Mouse (Mus musculus): Measurements from ENCODE around the gene Acot8. TPM values are rescaled to one million over a fixed set of nuclear protein-coding genes. Genes with fewer than 3 reads are reported as not detected.

The Acot8 gene
- total RNA-seq, 2 experiments from 2014 or later: 10.1 to 26.4 TPM

- no peak for ATAC-seq (replicated peaks; ENCODE audit: low FRiP score, low TSS enrichment, poor library complexity, severe bottlenecking)
Measured at GRCm38 (mm10) chr2:164762593-164762992, 42.1 kb downstream of the Acot8 start.

DNA sequence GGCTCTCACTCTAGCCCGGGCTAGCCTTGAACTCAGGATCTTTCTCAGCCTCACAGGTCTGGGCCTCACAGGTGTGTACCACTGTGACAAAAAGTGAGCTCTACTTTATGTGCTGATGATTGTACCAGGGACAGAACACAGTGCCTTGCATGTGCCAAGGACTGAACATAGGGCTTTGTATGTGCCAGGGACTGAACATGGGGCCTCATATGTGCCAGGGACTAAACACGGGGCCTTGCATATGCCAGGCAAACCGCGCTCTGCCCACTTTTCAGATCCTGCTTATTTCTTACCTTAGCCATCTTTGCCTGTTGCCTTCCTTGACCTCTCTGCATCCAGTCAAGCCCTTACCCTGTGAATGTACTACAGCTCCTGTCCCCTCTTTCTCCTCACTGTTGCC, 42.7 kb downstream of the Acot8 start:
- no peak for ATAC-seq (replicated peaks; ENCODE audit: low FRiP score, low TSS enrichment, poor library complexity, severe bottlenecking)

DNA sequence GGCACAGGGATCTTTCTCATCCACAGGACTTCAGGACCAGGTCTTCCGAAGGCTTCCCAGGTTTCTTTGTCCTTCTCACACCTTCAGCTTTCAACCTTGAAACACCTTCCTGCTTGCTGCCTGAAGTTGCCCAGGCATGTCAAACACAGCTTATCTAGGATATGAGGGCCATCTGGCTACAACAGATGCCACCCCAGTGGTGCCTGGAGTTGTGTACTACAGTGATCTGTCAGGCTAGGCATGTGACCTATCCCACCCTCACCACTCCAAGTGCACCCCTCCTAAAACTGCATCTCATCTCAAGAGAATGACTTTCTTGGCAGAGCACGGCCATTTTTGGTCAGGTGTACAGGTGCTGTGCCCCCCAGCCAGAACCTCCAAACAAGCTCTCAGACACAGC, 43.2 kb downstream of the Acot8 start:
- peak; percentile 85 for ATAC-seq (replicated peaks; ENCODE audit: low FRiP score, low TSS enrichment, poor library complexity, severe bottlenecking)

GRCm38 (mm10) chr2:164760059-164760833, 44.4 kb downstream of the Acot8 start:
- ATAC-seq (replicated peaks; ENCODE audit: low FRiP score, low TSS enrichment, poor library complexity, severe bottlenecking): peak; percentile 72

DNA sequence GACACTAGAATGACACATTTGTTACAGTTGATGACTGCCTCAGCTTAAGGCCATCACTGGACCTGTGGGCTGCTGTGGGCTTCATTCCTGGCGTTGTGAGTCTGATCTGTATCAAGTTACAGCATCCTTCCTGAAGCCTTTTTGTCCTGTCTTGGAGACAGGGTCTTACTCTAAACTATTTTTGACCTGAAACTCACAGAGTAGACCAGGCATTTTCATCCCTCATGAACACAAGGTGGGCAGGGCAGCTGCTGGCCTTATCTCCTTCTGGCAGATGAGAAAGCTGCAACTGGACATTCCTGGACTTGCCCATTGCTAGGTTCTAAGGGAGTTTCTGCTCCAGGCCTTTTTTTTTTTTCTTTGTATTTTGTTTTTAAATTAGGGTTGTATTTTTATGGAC, 46.0 kb downstream of the Acot8 start:
- no peak for ATAC-seq (replicated peaks; ENCODE audit: low FRiP score, low TSS enrichment, poor library complexity, severe bottlenecking)

GRCm38 (mm10) chr2:164757841-164758240, 46.8 kb downstream of the Acot8 start:
- no peak for ATAC-seq (replicated peaks; ENCODE audit: low FRiP score, low TSS enrichment, poor library complexity, severe bottlenecking)

DNA sequence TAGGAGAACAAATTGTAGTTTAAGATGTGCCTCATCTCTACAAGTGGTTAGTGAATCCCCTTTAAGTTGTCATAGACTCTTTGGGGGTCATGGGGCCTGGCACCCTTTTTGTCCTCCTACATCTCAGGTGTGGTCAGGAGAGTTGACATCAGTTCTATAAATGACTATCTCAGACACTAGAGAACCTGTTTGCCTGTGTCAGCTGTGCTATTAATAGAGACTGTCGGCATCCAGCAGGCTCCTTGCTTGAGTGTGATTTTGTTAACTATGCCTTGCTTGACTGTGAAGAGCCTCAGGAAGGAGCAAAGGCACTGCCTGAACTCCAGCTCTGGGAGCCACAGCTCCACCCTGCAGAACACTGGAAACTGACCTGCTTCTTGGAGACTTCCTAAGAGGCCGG, 49.9 kb downstream of the Acot8 start:
- ATAC-seq (replicated peaks; ENCODE audit: low FRiP score, low TSS enrichment, poor library complexity, severe bottlenecking): no peak

DNA sequence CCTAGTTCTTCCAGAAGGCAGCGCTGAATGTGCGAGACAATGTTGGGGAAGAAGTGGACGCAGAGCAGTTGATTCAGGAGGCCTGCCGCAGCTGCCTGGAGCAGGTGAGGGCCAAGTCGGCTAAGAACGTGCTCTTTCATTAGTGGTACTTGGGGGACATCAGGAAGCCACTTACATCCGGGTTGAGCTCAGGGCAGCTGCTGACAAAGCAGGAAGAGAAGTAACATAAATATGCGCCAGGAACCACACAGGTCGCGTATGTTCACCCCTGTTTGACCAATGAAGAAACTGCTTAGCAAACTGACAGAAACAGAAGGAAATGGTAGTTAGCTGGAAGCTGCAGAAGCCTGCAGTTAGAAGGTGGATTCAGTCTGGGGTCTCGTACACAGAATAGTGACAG, 50.6 kb downstream of the Acot8 start:
- ATAC-seq (replicated peaks; ENCODE audit: low FRiP score, low TSS enrichment, poor library complexity, severe bottlenecking): no peak

GRCm38 (mm10) chr2:164752454-164752853, 52.2 kb downstream of the Acot8 start:
- ATAC-seq (replicated peaks; ENCODE audit: low FRiP score, low TSS enrichment, poor library complexity, severe bottlenecking): no peak

DNA sequence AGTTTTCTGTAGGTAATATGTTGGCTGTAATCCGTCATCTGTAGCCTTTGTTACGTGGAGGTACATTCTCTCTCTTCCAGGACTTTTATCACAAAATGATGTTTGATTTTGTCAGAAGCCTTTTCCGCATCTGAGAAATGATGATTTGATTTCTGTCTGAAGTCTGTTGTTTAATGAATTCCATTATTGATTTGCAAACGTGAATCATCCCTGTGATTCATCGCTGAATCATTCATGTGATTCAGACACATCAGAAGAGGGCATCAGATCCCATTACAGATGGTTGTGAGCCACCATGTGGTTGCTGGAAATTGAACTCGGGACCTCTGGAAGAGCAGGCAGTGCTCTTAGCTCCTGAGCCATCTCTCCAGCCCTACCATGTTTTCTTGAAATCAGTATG, 55.7 kb downstream of the Acot8 start:
- no peak for ATAC-seq (replicated peaks; ENCODE audit: low FRiP score, low TSS enrichment, poor library complexity, severe bottlenecking)

GRCm38 (mm10) chr2:164748191-164748590, 56.5 kb downstream of the Acot8 start:
- no peak for ATAC-seq (replicated peaks; ENCODE audit: low FRiP score, low TSS enrichment, poor library complexity, severe bottlenecking)

GRCm38 (mm10) chr2:164746693-164747092, 58.0 kb downstream of the Acot8 start:
- ATAC-seq (replicated peaks; ENCODE audit: low FRiP score, low TSS enrichment, poor library complexity, severe bottlenecking): 0 out of 2 replicates have a peak, but pooled peaks have one; percentile 28

DNA sequence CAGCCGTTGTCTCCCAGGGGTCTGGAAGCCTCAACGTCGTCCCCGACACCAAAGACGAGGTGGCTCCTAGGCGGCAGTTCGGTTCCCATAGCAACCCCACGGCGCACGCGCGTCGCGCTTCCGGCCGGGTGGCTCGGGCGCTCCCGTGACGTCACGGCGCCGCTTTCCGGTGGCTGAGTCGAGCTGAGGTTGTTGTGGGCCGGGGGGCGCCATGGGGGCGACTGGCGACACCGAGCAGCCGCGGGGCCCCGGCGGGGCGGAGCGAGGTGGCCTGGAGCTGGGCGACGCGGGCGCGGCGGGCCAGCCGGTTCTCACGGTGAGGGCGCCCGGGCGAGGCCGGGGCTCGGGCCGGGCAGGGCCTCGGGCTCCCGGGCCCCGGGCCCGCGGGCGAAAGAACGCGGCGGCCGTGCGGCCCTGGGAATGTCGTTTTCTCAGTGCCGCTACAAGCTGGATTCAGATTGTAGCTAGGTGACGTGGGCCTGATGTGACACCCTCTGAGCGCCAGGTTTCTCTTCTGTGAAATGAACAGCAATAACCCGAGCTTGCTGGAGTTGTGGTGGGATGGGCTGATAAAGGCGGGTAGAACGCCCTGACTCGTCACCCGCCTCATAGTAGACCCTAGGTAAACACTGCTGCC, 58.7 kb downstream of the Acot8 start, which contains the start of the genes Wfdc3 and Dnttip1:
Wfdc3 (minus strand) TSS at position 89 of the 637 bp plus-strand sequence.
Dnttip1 (plus strand) TSS at position 141 of the 637 bp plus-strand sequence.
- peak; percentile 84 for ATAC-seq (replicated peaks; ENCODE audit: low FRiP score, low TSS enrichment, poor library complexity, severe bottlenecking)

DNA sequence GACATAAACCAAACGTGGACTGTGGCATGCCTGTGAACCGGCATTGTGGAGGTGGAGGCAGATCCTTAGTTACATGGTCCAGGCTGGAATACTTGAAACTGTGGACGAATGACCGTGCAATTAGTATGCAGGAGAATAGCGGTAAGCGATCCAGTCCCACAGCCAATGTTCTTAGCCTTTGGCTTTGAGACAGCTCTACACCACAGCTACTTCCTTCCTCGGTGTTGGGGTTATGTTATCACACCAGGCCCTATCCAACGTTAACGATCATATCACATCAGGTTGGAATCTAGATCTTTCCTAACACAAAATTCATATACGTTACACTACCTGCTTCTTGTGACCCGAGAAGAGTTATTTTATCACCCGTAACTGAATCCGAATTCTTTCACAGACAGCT, 59.7 kb downstream of the Acot8 start:
- ATAC-seq (replicated peaks; ENCODE audit: low FRiP score, low TSS enrichment, poor library complexity, severe bottlenecking): no peak

Other genes with a start within 250 kb of the Acot8 start
- not detected in 2 replicates for gene Wfdc2, start 242.5 kb downstream of the Acot8 start, total RNA-seq (2014; fragmentation: Nextera tagmentation)
- not detected in 2 replicates for gene Wfdc2, start 242.5 kb downstream of the Acot8 start, total RNA-seq (2017)
- not detected in 2 replicates for gene Spint3, start 231.4 kb downstream of the Acot8 start, total RNA-seq (2014; fragmentation: Nextera tagmentation)
- gene Spint3, start 231.4 kb downstream of the Acot8 start, total RNA-seq (2017): not detected in 2 replicates
- gene Wfdc6a, start 219.4 kb downstream of the Acot8 start, total RNA-seq (2014; fragmentation: Nextera tagmentation): not detected in 2 replicates
- gene Wfdc6a, start 219.4 kb downstream of the Acot8 start, total RNA-seq (2017): not detected in 2 replicates
- not detected in 2 replicates for gene Eppin, start 211.3 kb downstream of the Acot8 start, total RNA-seq (2014; fragmentation: Nextera tagmentation)
- not detected in 2 replicates for gene Eppin, start 211.3 kb downstream of the Acot8 start, total RNA-seq (2017)
- not detected in 2 replicates for gene Wfdc6b, start 191.4 kb downstream of the Acot8 start, total RNA-seq (2014; fragmentation: Nextera tagmentation)
- not detected in 2 replicates for gene Wfdc6b, start 191.4 kb downstream of the Acot8 start, total RNA-seq (2017)
- gene Wfdc8, start 191.3 kb downstream of the Acot8 start, total RNA-seq (2014; fragmentation: Nextera tagmentation): not detected in 2 replicates
- not detected in 2 replicates for gene Wfdc8, start 191.3 kb downstream of the Acot8 start, total RNA-seq (2017)
- gene Wfdc16, start 166.1 kb downstream of the Acot8 start, total RNA-seq (2014; fragmentation: Nextera tagmentation): not detected in 2 replicates
- gene Wfdc16, start 166.1 kb downstream of the Acot8 start, total RNA-seq (2017): not detected in 2 replicates
- not detected in 2 replicates for gene Wfdc10, start 148.8 kb downstream of the Acot8 start, total RNA-seq (2014; fragmentation: Nextera tagmentation)
- not detected in 2 replicates for gene Wfdc10, start 148.8 kb downstream of the Acot8 start, total RNA-seq (2017)
- gene Wfdc9, start 148.3 kb downstream of the Acot8 start, total RNA-seq (2014; fragmentation: Nextera tagmentation): not detected in 2 replicates
- gene Wfdc9, start 148.3 kb downstream of the Acot8 start, total RNA-seq (2017): not detected in 2 replicates
- not detected in 2 replicates for gene Wfdc11, start 130.8 kb downstream of the Acot8 start, total RNA-seq (2014; fragmentation: Nextera tagmentation)
- gene Wfdc11, start 130.8 kb downstream of the Acot8 start, total RNA-seq (2017): not detected in 2 replicates
- gene Wfdc13, start 119.8 kb downstream of the Acot8 start, total RNA-seq (2014; fragmentation: Nextera tagmentation): not detected in 2 replicates
- not detected in 2 replicates for gene Wfdc13, start 119.8 kb downstream of the Acot8 start, total RNA-seq (2017)
- gene Spint4, start 106.4 kb downstream of the Acot8 start, total RNA-seq (2014; fragmentation: Nextera tagmentation): not detected in 2 replicates
- not detected in 2 replicates for gene Spint4, start 106.4 kb downstream of the Acot8 start, total RNA-seq (2017)
- gene Spint5, start 89.6 kb downstream of the Acot8 start, total RNA-seq (2014; fragmentation: Nextera tagmentation): not detected in 2 replicates
- not detected in 2 replicates for gene Spint5, start 89.6 kb downstream of the Acot8 start, total RNA-seq (2017)
- 2.0 TPM in 1 of 2 replicates, not detected in the other for gene Wfdc3, start 59.0 kb downstream of the Acot8 start, total RNA-seq (2014; fragmentation: Nextera tagmentation)
- gene Wfdc3, start 59.0 kb downstream of the Acot8 start, total RNA-seq (2017): not detected in 2 replicates
- gene Dnttip1, start 58.9 kb downstream of the Acot8 start, total RNA-seq (2014; fragmentation: Nextera tagmentation): 28.7 and 37.2 TPM in 2 replicates
- gene Dnttip1, start 58.9 kb downstream of the Acot8 start, total RNA-seq (2017): 24.5 and 26.2 TPM in 2 replicates
- gene Ube2c, start 35.0 kb downstream of the Acot8 start, total RNA-seq (2014; fragmentation: Nextera tagmentation): 194 and 207 TPM in 2 replicates
- gene Ube2c, start 35.0 kb downstream of the Acot8 start, total RNA-seq (2017): 90.6 and 159 TPM in 2 replicates
- not detected in 2 replicates for gene Tnnc2, start 24.9 kb downstream of the Acot8 start, total RNA-seq (2014; fragmentation: Nextera tagmentation)
- gene Tnnc2, start 24.9 kb downstream of the Acot8 start, total RNA-seq (2017): not detected in 2 replicates
- gene Snx21, start 19.1 kb downstream of the Acot8 start, total RNA-seq (2014; fragmentation: Nextera tagmentation): 0.11 and 7.6 TPM in 2 replicates
- gene Snx21, start 19.1 kb downstream of the Acot8 start, total RNA-seq (2017): 0.33 TPM in 1 of 2 replicates, not detected in the other
- 6.8 and 6.9 TPM in 2 replicates for gene Zswim3, start 216 bp upstream of the Acot8 start, total RNA-seq (2014; fragmentation: Nextera tagmentation)
- 1.8 and 4.4 TPM in 2 replicates for gene Zswim3, start 216 bp upstream of the Acot8 start, total RNA-seq (2017)
- 11.0 and 14.2 TPM in 2 replicates for gene Zswim1, start 17.8 kb upstream of the Acot8 start, total RNA-seq (2014; fragmentation: Nextera tagmentation)
- 2.5 and 3.3 TPM in 2 replicates for gene Zswim1, start 17.8 kb upstream of the Acot8 start, total RNA-seq (2017)
- gene Spata25, start 23.7 kb upstream of the Acot8 start, total RNA-seq (2014; fragmentation: Nextera tagmentation): not detected in 2 replicates
- not detected in 2 replicates for gene Spata25, start 23.7 kb upstream of the Acot8 start, total RNA-seq (2017)
- 63.5 and 87.0 TPM in 2 replicates for gene Ctsa, start 28.0 kb upstream of the Acot8 start, total RNA-seq (2014; fragmentation: Nextera tagmentation)
- 40.0 and 58.0 TPM in 2 replicates for gene Ctsa, start 28.0 kb upstream of the Acot8 start, total RNA-seq (2017)
- 0.26 and 1.8 TPM in 2 replicates for gene Neurl2, start 28.6 kb upstream of the Acot8 start, total RNA-seq (2014; fragmentation: Nextera tagmentation)
- gene Neurl2, start 28.6 kb upstream of the Acot8 start, total RNA-seq (2017): 2.3 TPM in 1 of 2 replicates, not detected in the other
- not detected in 2 replicates for gene Pltp, start 52.8 kb upstream of the Acot8 start, total RNA-seq (2014; fragmentation: Nextera tagmentation)
- gene Pltp, start 52.8 kb upstream of the Acot8 start, total RNA-seq (2017): not detected in 2 replicates
- gene Pcif1, start 74.4 kb upstream of the Acot8 start, total RNA-seq (2014; fragmentation: Nextera tagmentation): 59.0 and 61.7 TPM in 2 replicates
- gene Pcif1, start 74.4 kb upstream of the Acot8 start, total RNA-seq (2017): 13.2 and 16.3 TPM in 2 replicates
- 23.5 and 27.2 TPM in 2 replicates for gene Zfp335, start 106.9 kb upstream of the Acot8 start, total RNA-seq (2014; fragmentation: Nextera tagmentation)
- 5.8 and 8.6 TPM in 2 replicates for gene Zfp335, start 106.9 kb upstream of the Acot8 start, total RNA-seq (2017)
- 7.1 TPM in 1 of 2 replicates, not detected in the other for gene Mmp9, start 135.9 kb upstream of the Acot8 start, total RNA-seq (2014; fragmentation: Nextera tagmentation)
- gene Mmp9, start 135.9 kb upstream of the Acot8 start, total RNA-seq (2017): 0.65 and 2.0 TPM in 2 replicates
- 0.35 TPM in 1 of 2 replicates, not detected in the other for gene Slc12a5, start 155.9 kb upstream of the Acot8 start, total RNA-seq (2014; fragmentation: Nextera tagmentation)
- gene Slc12a5, start 155.9 kb upstream of the Acot8 start, total RNA-seq (2017): 0.34 and 0.61 TPM in 2 replicates
- 38.4 and 44.2 TPM in 2 replicates for gene Ncoa5, start 230.0 kb upstream of the Acot8 start, total RNA-seq (2014; fragmentation: Nextera tagmentation)
- 41.2 and 42.4 TPM in 2 replicates for gene Ncoa5, start 230.0 kb upstream of the Acot8 start, total RNA-seq (2017)